Mouse (Mus musculus): ENCODE measurements around the gene Hist1h4b. TPM values are rescaled to one million over a fixed set of nuclear protein-coding genes. Genes with fewer than 3 reads are reported as not detected.

Hist1h4b gene
- polyA plus RNA-seq (2014; fragmentation: Nextera tagmentation; extraction: Ambion mirVana) = 0.63 TPM in 1 of 2 replicates, not detected in the other

GRCm38 (mm10) chr13:23756790-23757189, at the start of gene Hist1h4b:
Gene Hist1h4b (plus strand): TSS chr13:23757013.
- peak; percentile 75 for ATAC-seq (ENCODE audit: insufficient number of reproducible peaks, insufficient read depth, low FRiP score, low read depth)
- H3K27ac ChIP-seq (replicated peaks in 1 of 2; ENCODE audit: control insufficient read depth in 1 of 2, insufficient read depth in 1 of 2, low read depth in 2 of 2, low read length in 2 of 2) = peak within 1 kb of the TSS; percentile 61 to 86
- peak within 1 kb of the TSS; percentile 67 for H3K9ac ChIP-seq (ENCODE audit: low read length)
- H3K4me2 ChIP-seq (ENCODE audit: low read length) = peak within 1 kb of the TSS; percentile 60
- no peaks in the 10 kb centered on the region for H3K36me3 ChIP-seq (ENCODE audit: control insufficient read depth, insufficient read depth, low read length)
- peaks cover 0 to 14% of the 10 kb centered on the region in 2 experiments; a peak in 2 of 4 replicates for H3K4me1 ChIP-seq (ENCODE audit: control insufficient read depth in 2 of 2, insufficient read depth in 2 of 2, low read length in 2 of 2)
- H3K27me3 ChIP-seq (ENCODE audit: control insufficient read depth, insufficient read depth, low read length) = no peaks in the 10 kb centered on the region
- H3K4me3 ChIP-seq (ENCODE audit: control insufficient read depth in 1 of 2, insufficient read depth in 1 of 2, low read depth in 1 of 2, low read length in 2 of 2) = peak within 1 kb of the TSS; percentile 22 to 50
- 0% methylated on average over 17 of the region's 22 CpGs for WGBS
- no peaks in the 10 kb centered on the region for H3K9me3 ChIP-seq (ENCODE audit: control insufficient read depth, low read length)

- Histone ChIP-seq H3K4me2 (ENCODE audit: low read length) (no peak overlapping the region), H3K27me3 (ENCODE audit: control insufficient read depth, insufficient read depth, low read length) (no peaks in the 10 kb centered on the region), H3K9me3 (ENCODE audit: control insufficient read depth, low read length) (no peaks in the 10 kb centered on the region), H3K36me3 (ENCODE audit: control insufficient read depth, insufficient read depth, low read length) (no peaks in the 10 kb centered on the region), H3K9ac (ENCODE audit: low read length) (no peak overlapping the region), H3K27ac (replicated peaks in 1 of 2; ENCODE audit: control insufficient read depth in 1 of 2, insufficient read depth in 1 of 2, low read depth in 2 of 2, low read length in 2 of 2) (peak overlapping the region; percentile 46 to 59), H3K4me3 (ENCODE audit: control insufficient read depth in 1 of 2, insufficient read depth in 1 of 2, low read depth in 1 of 2, low read length in 2 of 2) (no peak overlapping the region), H3K4me1 (ENCODE audit: control insufficient read depth in 2 of 2, insufficient read depth in 2 of 2, low read length in 2 of 2) (peaks cover 7 to 15% of the 10 kb centered on the region in 2 experiments)
- WGBS = 76% methylated on average over 4 of the region's 4 CpGs
- ATAC-seq (ENCODE audit: insufficient number of reproducible peaks, insufficient read depth, low FRiP score, low read depth) = no peak
Measured at GRCm38 (mm10) chr13:23708041-23708440, 48.8 kb upstream of the Hist1h4b start.

- no peak overlapping the region for H3K4me2 ChIP-seq (ENCODE audit: low read length)
- H3K4me1 ChIP-seq (ENCODE audit: control insufficient read depth in 2 of 2, insufficient read depth in 2 of 2, low read length in 2 of 2) = peaks cover 7 to 15% of the 10 kb centered on the region in 2 experiments
- peak overlapping the region in 1 of 2 experiments; percentile 59; a peak in 2 of 4 replicates for H3K27ac ChIP-seq (replicated peaks in 1 of 2; ENCODE audit: control insufficient read depth in 1 of 2, insufficient read depth in 1 of 2, low read depth in 2 of 2, low read length in 2 of 2)
- no peak for ATAC-seq (ENCODE audit: insufficient number of reproducible peaks, insufficient read depth, low FRiP score, low read depth)
- H3K9me3 ChIP-seq (ENCODE audit: control insufficient read depth, low read length) = no peaks in the 10 kb centered on the region
- H3K9ac ChIP-seq (ENCODE audit: low read length) = no peak overlapping the region
- H3K36me3 ChIP-seq (ENCODE audit: control insufficient read depth, insufficient read depth, low read length) = no peaks in the 10 kb centered on the region
- WGBS = 47% methylated on average over 4 of the region's 4 CpGs
- H3K4me3 ChIP-seq (ENCODE audit: control insufficient read depth in 1 of 2, insufficient read depth in 1 of 2, low read depth in 1 of 2, low read length in 2 of 2) = no peak overlapping the region
- no peaks in the 10 kb centered on the region for H3K27me3 ChIP-seq (ENCODE audit: control insufficient read depth, insufficient read depth, low read length)
Measured at GRCm38 (mm10) chr13:23708654-23709053, 48.2 kb upstream of the Hist1h4b start.

- peaks cover 7 to 15% of the 10 kb centered on the region in 2 experiments for H3K4me1 ChIP-seq (ENCODE audit: control insufficient read depth in 2 of 2, insufficient read depth in 2 of 2, low read length in 2 of 2)
- no peaks in the 10 kb centered on the region for H3K27me3 ChIP-seq (ENCODE audit: control insufficient read depth, insufficient read depth, low read length)
- H3K4me2 ChIP-seq (ENCODE audit: low read length) = peak overlapping the region; percentile 79
- H3K36me3 ChIP-seq (ENCODE audit: control insufficient read depth, insufficient read depth, low read length) = no peaks in the 10 kb centered on the region
- H3K9ac ChIP-seq (ENCODE audit: low read length) = peak overlapping the region; percentile 80
- H3K9me3 ChIP-seq (ENCODE audit: control insufficient read depth, low read length) = no peaks in the 10 kb centered on the region
- 28% methylated on average over 15 of the region's 15 CpGs for WGBS
- H3K4me3 ChIP-seq (ENCODE audit: control insufficient read depth in 1 of 2, insufficient read depth in 1 of 2, low read depth in 1 of 2, low read length in 2 of 2) = peak overlapping the region; percentile 53 to 60
- no peak for ATAC-seq (ENCODE audit: insufficient number of reproducible peaks, insufficient read depth, low FRiP score, low read depth)
- peak overlapping the region; percentile 31 to 39; a peak in 3 of 4 replicates for H3K27ac ChIP-seq (replicated peaks in 1 of 2; ENCODE audit: control insufficient read depth in 1 of 2, insufficient read depth in 1 of 2, low read depth in 2 of 2, low read length in 2 of 2)
Measured at GRCm38 (mm10) chr13:23709714-23710373, 47.0 kb upstream of the Hist1h4b start.

- WGBS = 3% methylated on average over 17 of the region's 17 CpGs
Measured at GRCm38 (mm10) chr13:23710374-23711089, 46.3 kb upstream of the Hist1h4b start, which contains the start of gene Hfe. Gene Hfe (minus strand): TSS chr13:23710854.

GRCm38 (mm10) chr13:23716261-23717042, 40.4 kb upstream of the Hist1h4b start:
- 46% methylated on average over 5 of the region's 5 CpGs for WGBS
- ATAC-seq (ENCODE audit: insufficient number of reproducible peaks, insufficient read depth, low FRiP score, low read depth) = no peak
- Histone ChIP-seq H3K27me3 (ENCODE audit: control insufficient read depth, insufficient read depth, low read length) (no peaks in the 10 kb centered on the region), H3K36me3 (ENCODE audit: control insufficient read depth, insufficient read depth, low read length) (no peaks in the 10 kb centered on the region), H3K4me1 (ENCODE audit: control insufficient read depth in 2 of 2, insufficient read depth in 2 of 2, low read length in 2 of 2) (no peaks in the 10 kb centered on the region; a peak in 1 of 4 replicates), H3K4me3 (ENCODE audit: control insufficient read depth in 1 of 2, insufficient read depth in 1 of 2, low read depth in 1 of 2, low read length in 2 of 2) (no peak overlapping the region), H3K27ac (replicated peaks in 1 of 2; ENCODE audit: control insufficient read depth in 1 of 2, insufficient read depth in 1 of 2, low read depth in 2 of 2, low read length in 2 of 2) (no peak overlapping the region), H3K4me2 (ENCODE audit: low read length) (no peak overlapping the region), H3K9ac (ENCODE audit: low read length) (no peak overlapping the region), H3K9me3 (ENCODE audit: control insufficient read depth, low read length) (no peaks in the 10 kb centered on the region)

More at GRCm38 (mm10) chr13:23710374-23711089, 46.3 kb upstream of the Hist1h4b start, which contains the start of gene Hfe:
- H3K36me3 ChIP-seq (ENCODE audit: control insufficient read depth, insufficient read depth, low read length) = no peaks in the 10 kb centered on the region
- peak within 1 kb of the TSS; percentile 31 to 39 for H3K27ac ChIP-seq (replicated peaks in 1 of 2; ENCODE audit: control insufficient read depth in 1 of 2, insufficient read depth in 1 of 2, low read depth in 2 of 2, low read length in 2 of 2)
- peaks cover 7 to 15% of the 10 kb centered on the region in 2 experiments for H3K4me1 ChIP-seq (ENCODE audit: control insufficient read depth in 2 of 2, insufficient read depth in 2 of 2, low read length in 2 of 2)
- peak within 1 kb of the TSS; percentile 80 for H3K9ac ChIP-seq (ENCODE audit: low read length)
- ATAC-seq (ENCODE audit: insufficient number of reproducible peaks, insufficient read depth, low FRiP score, low read depth) = 0 out of 2 replicates have a peak, but pooled peaks have one; percentile 35
- peak within 1 kb of the TSS; percentile 79 for H3K4me2 ChIP-seq (ENCODE audit: low read length)
- H3K27me3 ChIP-seq (ENCODE audit: control insufficient read depth, insufficient read depth, low read length) = no peaks in the 10 kb centered on the region
- peak within 1 kb of the TSS; percentile 53 to 60 for H3K4me3 ChIP-seq (ENCODE audit: control insufficient read depth in 1 of 2, insufficient read depth in 1 of 2, low read depth in 1 of 2, low read length in 2 of 2)
- no peaks in the 10 kb centered on the region for H3K9me3 ChIP-seq (ENCODE audit: control insufficient read depth, low read length)

GRCm38 (mm10) chr13:23717176-23717575, 39.6 kb upstream of the Hist1h4b start:
- H3K27ac ChIP-seq (replicated peaks in 1 of 2; ENCODE audit: control insufficient read depth in 1 of 2, insufficient read depth in 1 of 2, low read depth in 2 of 2, low read length in 2 of 2) = no peak overlapping the region
- no peaks in the 10 kb centered on the region for H3K27me3 ChIP-seq (ENCODE audit: control insufficient read depth, insufficient read depth, low read length)
- H3K36me3 ChIP-seq (ENCODE audit: control insufficient read depth, insufficient read depth, low read length) = no peaks in the 10 kb centered on the region
- no peak overlapping the region for H3K4me2 ChIP-seq (ENCODE audit: low read length)
- H3K4me1 ChIP-seq (ENCODE audit: control insufficient read depth in 2 of 2, insufficient read depth in 2 of 2, low read length in 2 of 2) = no peaks in the 10 kb centered on the region; a peak in 1 of 4 replicates
- 45% methylated on average over 11 of the region's 11 CpGs for WGBS
- H3K9ac ChIP-seq (ENCODE audit: low read length) = no peak overlapping the region
- no peak for ATAC-seq (ENCODE audit: insufficient number of reproducible peaks, insufficient read depth, low FRiP score, low read depth)
- H3K9me3 ChIP-seq (ENCODE audit: control insufficient read depth, low read length) = no peaks in the 10 kb centered on the region
- no peak overlapping the region for H3K4me3 ChIP-seq (ENCODE audit: control insufficient read depth in 1 of 2, insufficient read depth in 1 of 2, low read depth in 1 of 2, low read length in 2 of 2)

All from heart, embryonic 14.5 days (tissue).